Comparison of ENCODE assay signal across 12 mouse cellular contexts in the genomic region with DNA sequence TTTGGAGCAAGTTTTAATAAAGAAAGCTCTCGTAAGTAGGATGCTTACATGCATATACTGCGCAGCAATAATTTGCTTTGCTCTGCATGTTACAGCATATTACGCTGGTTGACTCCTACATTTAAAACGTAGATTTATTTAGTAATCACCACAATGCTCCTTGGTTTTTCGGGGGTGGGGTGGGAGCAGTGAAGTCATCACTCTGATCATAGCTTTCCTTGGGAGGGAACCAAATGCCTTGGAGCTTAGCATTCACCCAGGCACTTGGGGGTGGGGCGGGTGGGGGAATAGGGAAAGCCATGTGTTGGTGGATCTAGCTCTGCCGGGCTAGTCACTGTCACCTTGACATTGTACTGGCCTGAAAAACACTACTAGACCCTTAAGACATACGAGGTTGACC. TPM values are rescaled to one million over a fixed set of nuclear protein-coding genes. Genes with fewer than 3 reads are reported as not detected.
DNase-seq lines count a peak whose midpoint lies in the region; ATAC-seq lines count a peak whose summit lies in the region.
"Had no signal": no experiment of that assay in that cellular context is flagged by ENCODE, and none has a peak within 500 bp of the region (broad histone marks: within the 10 kb centered on the region; RNA-seq: fewer than 3 reads in every experiment).

No protein-coding gene starts in this region.

- H3K9me3 ChIP-seq in kidney, embryonic 14.5 days (ENCODE audit: control insufficient read depth, low read length) = no peaks in the 10 kb centered on the region
- H3K9me3 ChIP-seq in liver, embryonic 13.5 days (replicated peaks) = no peaks in the 10 kb centered on the region

- WGBS in kidney, embryonic 14.5 days = 3% methylated on average over 8 of the region's 8 CpGs
- WGBS in liver, embryonic 13.5 days (ENCODE audit: insufficient replicate concordance) = 7% methylated on average over 8 of the region's 8 CpGs

- H3K4me1 ChIP-seq in kidney, embryonic 14.5 days (ENCODE audit: control insufficient read depth, insufficient read depth, low read length) = peaks cover 4% of the 10 kb centered on the region; the same call in 1 of the 2 replicates
- H3K4me1 ChIP-seq in liver, embryonic 13.5 days (replicated peaks) = peaks cover 16% of the 10 kb centered on the region

- H3K4me2 ChIP-seq in kidney, embryonic 14.5 days (replicated peaks; ENCODE audit: low read depth, low read length) = peak overlapping the region; percentile 99; the same call in 1 of the 2 replicates
- peak overlapping the region; percentile 85; the same call in 1 of the 2 replicates for H3K4me2 ChIP-seq in liver, embryonic 13.5 days

- no peaks in the 10 kb centered on the region for H3K36me3 ChIP-seq in kidney, embryonic 14.5 days (ENCODE audit: control insufficient read depth, insufficient read depth, low read length)
- no peaks in the 10 kb centered on the region for H3K36me3 ChIP-seq in liver, embryonic 13.5 days

- H3K4me3 ChIP-seq in kidney, embryonic 14.5 days (ENCODE audit: low read length) = no peak overlapping the region
- H3K4me3 ChIP-seq in liver, embryonic 13.5 days (replicated peaks) = no peak overlapping the region

- H3K27ac ChIP-seq in kidney, embryonic 14.5 days (ENCODE audit: low read depth, low read length) = no peak overlapping the region
- H3K27ac ChIP-seq in liver, embryonic 13.5 days = no peak overlapping the region

- no peak overlapping the region for H3K9ac ChIP-seq in kidney, embryonic 14.5 days (ENCODE audit: low read depth, low read length)
- no peak overlapping the region for H3K9ac ChIP-seq in liver, embryonic 13.5 days

- peak; percentile 26 for DNase-seq in cerebellum, adult 9-10 months
- DNase-seq in cerebellum, adult 11-12 months = no peak
- no peak for DNase-seq in kidney, adult 18-20 months
- peak; percentile 77 for DNase-seq in NIH3T3 (ENCODE audit: low read depth)
- DNase-seq in liver, embryonic 13.5 days = no peak
- DNase-seq in frontal cortex, adult 2 months (ENCODE audit: extremely low spot score in 1 of 2, low spot score in 1 of 2) = no peak
- no peak for DNase-seq in thymus, postnatal 10 days (ENCODE audit: low spot score in 2 of 2)
- DNase-seq: kidney, postnatal 4 days; thymus, postnatal 4 days had no signal

- ATAC-seq in kidney, embryonic 14.5 days (ENCODE audit: low FRiP score, low TSS enrichment) = no peak
- no peak for ATAC-seq in liver, embryonic 13.5 days (ENCODE audit: low read depth)

- H3K27me3 ChIP-seq in kidney, embryonic 14.5 days (ENCODE audit: control insufficient read depth, insufficient read depth, low read length) = peaks cover 77% of the 10 kb centered on the region
- H3K27me3 ChIP-seq in liver, embryonic 13.5 days = peaks cover 93% of the 10 kb centered on the region

RNA-seq across cellular contexts. Expression of a gene that starts 1.3 kb away (rescaled TPM):
- 0.07 and 0.09 TPM in 2 replicates for polyA plus RNA-seq in kidney, embryonic 14.5 days (2014; fragmentation: Nextera tagmentation; extraction: Ambion mirVana)
- polyA plus RNA-seq in liver, embryonic 13.5 days (2015; fragmentation: Nextera tagmentation; extraction: Ambion mirVana) = not detected in 2 replicates
- 4.1 and 5.0 TPM in 2 replicates for polyA plus RNA-seq in frontal cortex, adult 2 months (2012; rRNA removed)
- polyA plus RNA-seq: erythroblast, embryonic 14.5 days; liver, embryonic 16.5 days had no signal

RNA-seq across cellular contexts. Expression of a gene that starts 18.3 kb away (rescaled TPM):
- 34.7 and 44.1 TPM in 2 replicates for polyA plus RNA-seq in kidney, embryonic 14.5 days (2014; fragmentation: Nextera tagmentation; extraction: Ambion mirVana)
- 4.6 and 7.6 TPM in 2 replicates for polyA plus RNA-seq in liver, embryonic 13.5 days (2015; fragmentation: Nextera tagmentation; extraction: Ambion mirVana)
- 51.2 and 52.8 TPM in 2 replicates for polyA plus RNA-seq in frontal cortex, adult 2 months (2012; rRNA removed)

RNA-seq across cellular contexts. Expression of a gene that starts 23.0 kb away (rescaled TPM):
- polyA plus RNA-seq in kidney, embryonic 14.5 days (2014; fragmentation: Nextera tagmentation; extraction: Ambion mirVana) = 215 and 264 TPM in 2 replicates
- polyA plus RNA-seq in liver, embryonic 13.5 days (2015; fragmentation: Nextera tagmentation; extraction: Ambion mirVana) = 103 and 115 TPM in 2 replicates
- 136 and 141 TPM in 2 replicates for polyA plus RNA-seq in frontal cortex, adult 2 months (2012; rRNA removed)

Comparison
In these comparisons a context has a peak if more than half of its experiments do, and no peak if none do; other contexts are left out.
1. DNase-seq: peak in cerebellum, adult 9-10 months (single experiment) and NIH3T3 (single experiment); none in cerebellum, adult 11-12 months (single experiment), kidney, adult 18-20 months (single experiment), liver, embryonic 13.5 days (single experiment), frontal cortex, adult 2 months (0 of 2) and thymus, postnatal 10 days (0 of 2).